Mouse (Mus musculus) gastrocnemius, postnatal 36 days (tissue): ENCODE data around the gene Lef1. TPM values are rescaled to one million over a fixed set of nuclear protein-coding genes. Genes with fewer than 3 reads are reported as not detected.

Experiments
- DNase-seq, 2 experiments: peaks; one replicate each; pipeline ENCODE4 v3.0.0; 2022
- intact Hi-C: fragments of 180-260 bp; cut with DNase I; formaldehyde crosslinking; loops from one replicate; pipeline ENCODE4 v1.15.1; 2025
- long read RNA-seq, 2 experiments: library from polyadenylated mRNA; stranded (forward); transcript quantifications; one replicate each; pipeline ENCODE4 v2.0.0; 2021
- total RNA-seq, 2 experiments: library from RNA; stranded (reverse); gene quantifications; 2 replicates each; pipeline ENCODE4 v1.2.3; 2021

Gene Lef1
- 1 to 10 TPM in 1 of 2 experiments, under 1 TPM in 1; 0.32 to 1.1 TPM for total RNA-seq
- long read RNA-seq, experiment 1 = 0 reads
- long read RNA-seq, experiment 2 = 0 reads

DNA sequence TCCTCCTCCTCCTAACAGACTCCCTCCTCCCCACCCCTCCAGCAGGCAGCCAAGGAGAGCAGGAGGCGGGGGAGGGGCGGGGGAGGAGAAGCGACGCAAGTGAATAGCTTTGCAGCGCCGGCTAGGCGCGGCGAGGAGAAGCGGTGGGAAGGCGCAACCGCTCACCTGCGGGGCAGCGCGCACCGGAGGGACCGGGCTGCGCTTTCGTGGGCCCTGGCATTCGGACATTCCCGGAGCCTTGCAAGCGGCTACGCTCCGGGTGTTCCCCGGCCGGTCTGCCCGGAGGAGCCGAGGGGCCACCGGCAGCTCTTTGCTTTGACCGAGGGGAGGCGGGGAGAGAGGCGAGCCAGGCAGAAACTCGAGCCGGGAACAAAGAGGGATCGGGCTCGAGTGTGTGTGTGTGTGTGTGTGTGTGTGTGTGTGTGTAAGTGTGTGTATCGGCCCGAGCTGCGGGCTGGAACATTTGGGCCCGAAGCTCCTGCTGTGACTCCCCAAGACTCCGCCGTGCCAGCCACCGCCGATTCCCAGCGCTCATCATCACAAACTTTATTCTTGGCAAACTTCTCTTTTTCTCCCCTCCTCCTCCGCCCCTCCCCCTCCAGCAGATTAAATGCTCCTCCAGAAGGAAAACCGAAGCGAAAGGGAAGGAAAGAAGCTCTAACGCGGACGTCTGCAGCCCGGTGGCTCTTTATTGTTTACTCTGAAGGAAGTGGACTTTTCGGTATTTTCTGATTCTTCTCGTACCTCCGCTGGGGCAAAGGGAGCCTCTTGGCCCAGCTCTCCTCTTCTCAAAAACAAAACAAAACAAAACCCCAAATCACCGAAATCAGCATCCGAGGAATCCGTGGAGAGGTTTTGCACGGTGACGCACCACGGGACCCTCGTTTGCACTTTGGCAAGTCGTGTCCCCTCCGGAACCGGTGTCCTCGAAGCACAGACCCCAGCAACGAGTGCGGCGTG is at the start of gene Lef1:
Gene Lef1 (plus strand): TSS at position 281 of the 960 bp plus-strand sequence.
- no peak for DNase-seq

DNA sequence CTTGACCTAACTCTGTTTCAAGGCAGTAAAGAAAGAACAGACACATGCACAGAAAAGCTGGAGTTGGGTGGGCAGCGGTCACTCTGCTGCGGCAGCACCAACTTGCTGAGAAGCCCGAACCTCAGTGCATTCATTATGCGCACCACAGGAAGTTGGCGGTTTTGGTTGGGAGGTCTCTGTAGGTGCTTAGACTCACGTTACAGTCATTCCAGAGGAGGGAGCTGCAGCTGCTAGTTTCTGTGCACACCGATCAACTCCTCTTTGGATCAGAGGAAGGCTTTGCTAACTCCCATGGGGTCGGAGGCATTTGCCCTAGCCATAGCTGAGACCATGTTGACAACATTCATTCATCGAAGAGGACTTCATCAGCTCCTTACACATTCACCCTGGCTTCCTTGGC is 45.3 kb upstream of the Lef1 start:
- no peak for DNase-seq
- intact Hi-C loops = no loop called here

More for the DNA sequence above, at the start of gene Lef1:
- intact Hi-C loops = no loop called here

DNA sequence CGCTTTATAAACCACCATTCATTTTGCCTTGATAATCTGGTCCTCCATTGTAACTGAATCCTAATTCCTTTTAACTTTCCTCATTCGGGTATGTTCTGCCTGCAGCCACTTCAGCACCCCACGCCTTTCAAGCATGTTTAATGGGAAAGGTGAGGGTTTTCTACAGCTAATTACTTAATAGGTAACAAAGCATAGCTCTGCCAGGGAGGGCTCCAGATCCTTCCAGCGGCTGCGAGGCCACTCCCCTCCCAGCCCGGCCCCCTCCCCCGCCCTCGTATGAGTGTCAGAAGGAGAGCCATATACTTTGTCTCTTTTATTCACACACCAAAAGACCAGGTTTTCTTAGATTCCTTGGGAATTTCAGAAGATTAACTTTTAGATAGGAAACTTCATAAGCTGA is 44.1 kb upstream of the Lef1 start:
- intact Hi-C loops = no loop called here
- DNase-seq = no peak

DNA sequence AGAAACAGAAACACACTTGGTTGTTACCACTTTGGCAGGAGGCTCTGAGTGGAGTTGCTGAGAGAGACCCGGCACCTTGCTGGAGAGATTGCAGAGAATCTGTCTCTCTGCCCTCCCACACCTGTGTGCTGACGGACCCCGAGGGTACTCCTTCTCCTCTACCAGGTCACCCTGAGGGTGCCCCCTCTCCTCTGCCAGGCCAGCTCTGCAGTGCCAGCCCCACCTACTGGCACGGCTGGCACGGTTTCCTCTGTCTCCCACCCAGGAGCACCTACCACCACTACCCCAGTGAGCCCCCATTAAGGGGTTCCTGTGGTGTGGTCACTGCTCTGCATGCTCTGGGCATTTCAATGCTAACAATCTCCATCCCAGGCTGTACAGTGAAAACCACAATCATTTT is 42.3 kb upstream of the Lef1 start:
- no peak for DNase-seq
- intact Hi-C loops = no loop called here

DNA sequence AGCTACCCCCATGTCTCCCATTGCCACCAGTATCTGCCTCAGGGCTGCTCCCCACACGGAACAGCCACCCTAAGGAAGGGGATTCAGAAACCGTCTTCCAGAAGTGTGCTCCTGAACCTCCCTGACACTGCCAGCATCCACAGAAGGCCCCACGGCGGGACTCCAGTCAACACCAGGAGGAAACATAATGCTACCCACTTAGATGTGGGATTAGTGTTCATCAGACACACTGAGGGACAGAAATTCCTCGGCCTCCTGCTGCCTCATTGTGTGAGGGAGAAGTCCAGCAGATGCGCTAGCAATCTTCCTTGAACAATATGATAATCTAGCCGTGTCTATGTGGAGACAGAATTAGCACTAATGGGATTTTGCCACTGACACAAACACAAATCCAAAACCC is 40.1 kb upstream of the Lef1 start:
- DNase-seq = no peak
- intact Hi-C loops = no loop called here

DNA sequence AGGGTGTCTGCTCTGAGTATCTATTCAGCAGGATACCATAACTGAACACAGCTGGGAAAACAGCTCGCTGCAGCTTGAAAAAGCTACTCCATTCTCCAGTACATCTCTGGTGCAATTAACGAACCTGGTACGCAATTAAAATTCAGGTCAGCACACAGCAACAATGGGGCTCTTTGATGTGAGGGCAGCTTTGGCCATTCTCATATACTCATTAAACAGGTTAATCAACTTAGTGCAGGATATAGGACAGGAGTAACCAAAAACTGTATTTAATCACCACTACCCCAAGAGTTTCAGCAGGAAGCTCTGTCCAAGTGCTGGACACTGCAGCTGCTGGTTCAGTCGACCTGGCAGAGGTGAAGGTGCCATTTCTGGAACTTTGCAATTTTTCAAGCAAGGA is 37.6 kb upstream of the Lef1 start:
- intact Hi-C loops = no loop called here
- no peak for DNase-seq

DNA sequence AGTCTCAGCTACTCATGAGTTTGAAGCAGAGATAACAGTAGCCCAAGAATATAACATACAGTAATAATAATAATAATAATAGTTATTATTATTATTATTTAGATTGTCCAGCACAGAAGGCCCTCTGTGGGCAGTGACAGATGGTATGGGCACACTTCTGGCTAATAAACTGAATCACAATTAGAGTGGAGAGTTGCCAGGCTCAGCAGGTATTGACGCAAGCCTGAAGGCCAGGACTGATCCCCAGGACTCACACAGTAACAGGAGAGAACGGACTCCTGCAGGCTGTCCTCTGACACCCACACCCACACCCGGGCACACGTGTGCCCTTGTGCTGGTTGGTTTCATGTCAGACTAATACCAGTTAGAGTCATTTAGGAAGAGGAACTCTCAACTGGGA is 36.3 kb upstream of the Lef1 start:
- DNase-seq = no peak
- intact Hi-C loops = no loop called here

DNA sequence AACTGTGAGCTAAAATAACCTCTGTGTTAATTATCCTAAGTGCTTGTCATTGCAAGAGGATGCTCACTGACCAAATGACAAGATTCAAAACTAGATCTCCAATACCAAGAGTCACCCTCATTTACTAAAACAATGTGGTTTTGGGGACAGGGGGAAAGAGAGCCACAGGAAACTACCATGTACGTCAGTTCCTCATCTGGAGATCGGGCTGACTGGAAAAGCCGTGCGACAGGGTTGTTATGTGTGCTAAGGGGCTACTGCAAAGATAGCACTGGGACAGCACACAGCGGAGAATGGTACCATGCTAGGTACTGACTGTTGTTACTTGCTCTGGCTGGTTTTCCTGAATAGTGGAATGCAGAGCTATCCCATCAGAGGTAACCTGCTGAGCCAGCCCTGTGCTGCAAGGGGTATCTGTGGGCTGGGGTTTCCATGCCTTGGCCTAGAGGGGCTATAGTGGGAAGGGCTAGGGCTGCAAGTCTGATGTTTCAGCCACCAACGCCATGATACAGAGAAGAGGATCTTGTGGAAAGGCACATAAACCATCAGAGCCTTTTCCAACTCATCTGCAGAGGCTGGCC is 32.1 kb upstream of the Lef1 start:
- no peak for DNase-seq
- intact Hi-C loops = no loop called here

DNA sequence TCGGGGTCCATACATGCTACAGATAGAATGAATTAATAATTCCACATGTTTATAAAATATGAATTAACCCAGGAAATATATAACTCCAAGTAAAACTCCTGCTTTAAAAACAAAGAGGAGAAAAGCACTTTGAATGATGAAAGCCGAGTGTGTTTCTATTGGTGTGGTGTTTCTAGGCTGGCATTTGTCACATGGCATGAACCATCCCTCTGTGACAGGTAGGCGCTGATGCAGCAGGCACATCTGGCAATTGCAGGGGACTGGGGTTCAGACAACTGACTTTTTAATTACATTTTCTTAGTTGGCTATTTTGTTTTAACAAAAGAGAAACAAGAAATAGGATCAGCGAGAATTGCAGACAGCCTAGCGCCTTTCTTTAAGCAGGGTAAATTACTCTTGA is 31.6 kb upstream of the Lef1 start:
- intact Hi-C loops = no loop called here
- DNase-seq = no peak

DNA sequence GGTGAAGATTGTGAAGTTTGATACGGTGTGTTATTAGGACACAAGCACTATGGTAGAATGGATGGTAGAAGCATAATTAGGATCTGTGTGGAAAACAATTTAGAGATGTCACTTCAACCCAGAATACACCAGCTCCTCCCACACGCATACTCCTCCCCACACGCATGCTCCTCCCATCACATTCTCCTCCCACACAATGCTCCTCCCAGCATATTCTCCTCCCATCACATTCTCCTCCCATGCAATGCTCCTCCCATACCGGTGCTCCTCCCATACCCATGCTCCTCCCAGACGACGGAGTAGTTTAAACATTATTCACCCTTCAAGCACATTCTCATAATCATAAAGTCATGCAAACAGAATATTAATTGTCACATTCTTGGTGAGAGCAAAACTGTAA is 26.5 kb upstream of the Lef1 start:
- intact Hi-C loops = no loop called here
- DNase-seq = no peak

DNA sequence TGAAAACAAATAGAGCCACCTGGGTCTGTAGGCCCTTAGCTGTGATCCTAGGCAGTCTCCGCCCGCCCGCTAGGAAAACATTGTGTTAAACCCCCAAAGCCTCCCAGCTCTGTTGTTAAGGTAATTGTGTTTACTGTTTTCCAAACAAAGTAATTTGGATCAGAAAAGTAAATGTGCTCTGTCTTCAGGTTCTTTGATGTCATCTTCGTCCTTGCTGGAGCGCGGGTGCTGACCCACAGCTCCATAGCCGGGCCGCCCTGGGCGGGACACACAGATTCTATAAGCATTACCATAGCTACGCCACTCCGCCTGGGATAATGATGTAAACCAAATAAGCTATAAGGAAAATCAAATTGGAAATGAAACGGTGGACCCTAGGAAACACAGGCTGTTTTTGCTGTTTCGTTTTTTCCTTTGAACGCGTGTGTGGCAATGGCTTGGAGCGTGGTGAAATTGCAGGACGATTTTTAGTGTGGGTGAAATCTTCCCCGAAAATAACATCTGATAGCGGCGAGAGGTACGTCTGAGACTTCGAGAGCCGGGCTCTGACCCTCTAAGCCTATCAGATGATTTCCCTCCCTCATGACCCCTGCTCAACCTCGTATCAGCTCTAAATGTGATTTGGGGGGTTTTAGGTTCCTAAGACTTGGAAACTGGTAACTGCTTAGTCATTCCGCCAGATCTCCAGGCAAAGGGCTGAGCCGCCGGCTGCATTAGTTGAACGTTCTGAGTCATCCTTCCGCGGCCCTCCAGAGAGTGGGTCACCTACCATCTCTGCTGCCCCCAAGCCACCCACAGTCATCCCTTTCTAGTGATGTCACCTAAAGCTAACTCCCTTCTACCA is 25.3 kb upstream of the Lef1 start:
- no peak for DNase-seq
- intact Hi-C loops = no loop called here

DNA sequence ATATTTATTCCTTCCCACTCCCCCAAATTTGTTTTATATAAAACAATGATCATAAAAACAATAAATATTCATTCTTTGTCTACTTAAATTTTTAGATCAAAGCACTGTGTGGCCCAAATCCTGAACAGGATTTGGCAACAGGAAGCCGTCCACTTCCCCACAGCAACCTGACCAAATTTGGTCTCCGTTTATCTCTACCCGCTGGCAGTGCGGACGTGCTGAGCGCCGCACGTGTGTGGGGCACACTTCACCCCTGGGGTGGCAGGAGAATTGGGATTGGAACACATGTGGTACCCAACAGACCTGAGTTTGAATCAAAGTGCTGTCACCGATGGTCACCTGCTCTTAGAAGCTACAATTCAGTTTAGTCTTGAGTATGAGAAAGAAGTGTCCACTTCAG is 24.3 kb upstream of the Lef1 start:
- intact Hi-C loops = no loop called here
- DNase-seq = no peak

DNA sequence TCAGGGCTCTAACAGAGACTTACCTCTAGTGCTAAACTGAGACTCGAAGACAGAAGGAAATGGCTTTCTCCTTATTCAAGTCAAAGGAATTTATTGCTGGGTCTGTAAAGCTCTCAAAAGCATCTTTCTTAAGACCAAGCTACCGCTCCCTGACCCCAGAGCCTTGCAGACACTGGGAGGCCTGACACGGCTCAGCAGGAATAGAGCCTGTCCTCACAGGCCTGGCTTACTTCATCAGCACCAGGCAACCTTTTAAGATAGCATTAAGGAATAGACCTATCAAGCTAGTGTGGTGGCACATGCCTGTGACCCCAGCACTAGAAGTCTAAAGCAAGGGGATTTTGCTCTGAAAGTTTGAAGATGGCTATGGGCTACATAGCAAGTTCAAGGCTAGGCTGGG is 20.6 kb upstream of the Lef1 start:
- no peak for DNase-seq
- intact Hi-C loops = no loop called here

DNA sequence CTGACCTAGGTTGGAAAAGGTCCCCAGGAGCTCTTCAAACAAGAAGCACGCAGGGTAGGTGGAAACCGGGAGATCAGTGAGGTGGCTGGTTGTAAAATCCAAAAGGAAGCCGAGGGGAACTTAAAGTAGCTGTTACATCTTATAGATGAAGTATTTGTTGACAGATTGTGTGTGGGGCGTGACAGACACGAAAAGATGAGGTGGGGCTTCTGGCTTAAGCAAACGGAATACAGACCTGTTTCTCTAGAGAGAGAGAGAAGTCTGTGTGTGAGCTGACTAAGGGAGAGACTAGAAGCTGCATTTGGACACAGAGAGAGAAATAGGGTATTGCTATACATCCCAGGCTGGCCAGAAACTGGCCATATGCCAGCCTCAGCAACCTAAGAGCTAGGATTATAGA is 18.2 kb upstream of the Lef1 start:
- intact Hi-C loops = no loop called here
- no peak for DNase-seq

DNA sequence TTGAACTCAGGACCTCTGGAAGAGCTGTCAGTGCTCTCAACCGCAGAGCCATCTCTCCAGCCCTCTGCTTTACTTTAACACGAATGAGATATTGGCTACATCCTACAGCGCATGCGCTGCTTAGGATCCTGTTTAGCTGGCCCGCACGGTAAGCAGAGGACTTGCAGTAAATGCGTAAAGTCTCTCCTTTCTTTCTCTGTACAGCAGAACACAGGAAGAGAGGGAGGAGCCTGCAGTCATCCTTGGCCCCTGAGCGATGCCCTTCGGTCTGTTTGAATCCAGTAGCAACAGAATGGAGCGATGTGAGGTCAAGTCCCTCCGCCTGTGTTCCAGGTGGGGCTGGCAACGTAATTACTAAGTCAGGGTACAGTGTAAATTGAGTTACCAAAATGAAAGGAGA is 16.5 kb upstream of the Lef1 start:
- DNase-seq = no peak
- intact Hi-C loops = no loop called here

DNA sequence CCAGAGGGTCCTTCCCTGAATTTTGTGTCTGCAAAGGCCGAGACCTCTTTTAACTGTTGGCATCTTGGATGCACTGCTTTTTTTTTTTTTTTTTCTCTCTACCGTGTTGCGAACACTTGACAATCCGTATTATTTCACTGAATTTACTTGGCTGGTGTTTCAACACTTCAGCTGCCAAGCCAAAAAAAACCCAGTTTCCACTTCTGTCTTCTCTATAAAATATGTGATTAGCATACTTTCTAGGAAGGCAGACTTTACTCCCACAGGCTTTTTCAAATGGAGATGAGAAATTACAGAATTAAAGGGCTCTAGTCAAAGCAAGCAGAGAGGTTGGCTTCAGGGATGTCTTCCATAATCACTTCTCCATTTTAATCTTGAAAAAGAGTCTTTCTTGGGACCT is 14.2 kb upstream of the Lef1 start:
- DNase-seq = no peak
- intact Hi-C loops = no loop called here

DNA sequence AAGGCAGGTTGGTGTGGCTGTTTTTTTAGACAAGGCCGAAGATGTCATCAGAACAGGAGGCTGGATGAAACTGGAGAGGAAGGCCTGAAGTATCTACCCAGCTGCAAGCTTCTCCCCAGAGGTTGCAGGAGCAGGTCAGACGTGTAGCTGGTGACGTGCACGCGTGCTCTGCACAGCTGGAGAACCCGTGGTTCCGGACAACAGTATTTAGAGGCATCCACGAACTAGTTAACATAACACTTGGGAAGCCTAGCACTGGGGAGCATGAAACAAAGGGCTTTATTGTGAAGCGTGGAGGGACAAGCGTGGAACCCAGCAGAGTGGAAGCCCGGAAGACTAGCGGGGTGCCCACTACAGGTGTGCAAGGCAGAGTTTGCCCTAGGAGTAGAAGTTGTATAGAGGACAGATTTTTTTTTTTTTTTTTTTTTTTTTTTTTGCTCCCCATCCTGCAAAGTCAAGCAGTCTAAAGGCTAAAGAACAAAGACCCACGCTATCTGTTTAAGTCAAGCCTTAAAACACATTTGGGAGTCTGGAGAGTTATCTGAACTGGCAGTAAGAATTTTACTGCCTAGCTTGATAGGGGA is 8.0 kb upstream of the Lef1 start:
- intact Hi-C loops = no loop called here
- no peak for DNase-seq

DNA sequence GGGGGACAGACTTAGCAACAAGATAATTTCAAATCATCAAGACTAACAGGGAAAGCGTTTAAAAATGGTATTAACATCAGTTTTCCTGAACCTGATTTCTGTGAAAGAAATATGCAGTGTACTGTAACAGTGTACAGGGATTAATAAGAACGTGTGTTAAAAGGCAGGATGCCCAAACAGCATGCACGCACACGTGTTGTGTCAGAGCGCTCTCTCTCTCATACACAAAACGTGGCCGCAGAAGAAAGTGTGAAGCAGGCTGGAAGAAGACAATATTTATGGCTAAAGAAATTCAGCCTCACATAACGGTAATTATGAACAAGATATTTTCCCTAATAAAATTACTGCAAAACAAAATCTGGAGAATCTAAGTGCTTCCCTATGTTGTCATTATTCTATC is 4.9 kb upstream of the Lef1 start:
- DNase-seq = no peak
- intact Hi-C loops = no loop called here

DNA sequence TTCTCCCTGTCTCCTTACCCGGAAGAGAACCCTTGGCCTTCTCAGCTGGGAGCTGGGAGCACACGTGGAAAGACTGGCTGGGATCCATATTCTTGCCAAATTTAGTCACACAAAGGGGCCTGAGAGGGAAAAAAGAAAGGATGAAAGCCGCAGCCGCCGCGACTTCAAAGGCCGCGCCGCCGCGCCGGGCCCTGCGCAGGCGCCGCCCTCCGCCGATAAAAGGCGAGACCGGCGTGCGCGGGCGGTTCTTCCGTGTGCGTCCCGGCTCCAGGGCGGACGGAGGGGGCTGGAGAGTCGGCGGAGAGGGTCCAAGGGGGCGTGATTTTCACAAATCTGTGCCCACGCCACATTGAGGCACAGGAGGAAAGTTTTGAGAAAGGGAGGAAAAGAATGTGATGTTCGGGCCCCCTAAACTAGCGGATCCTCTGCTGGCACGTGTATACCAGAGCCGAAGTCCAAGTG is 4.3 kb upstream of the Lef1 start:
- DNase-seq = no peak
- intact Hi-C loops = no loop called here

DNA sequence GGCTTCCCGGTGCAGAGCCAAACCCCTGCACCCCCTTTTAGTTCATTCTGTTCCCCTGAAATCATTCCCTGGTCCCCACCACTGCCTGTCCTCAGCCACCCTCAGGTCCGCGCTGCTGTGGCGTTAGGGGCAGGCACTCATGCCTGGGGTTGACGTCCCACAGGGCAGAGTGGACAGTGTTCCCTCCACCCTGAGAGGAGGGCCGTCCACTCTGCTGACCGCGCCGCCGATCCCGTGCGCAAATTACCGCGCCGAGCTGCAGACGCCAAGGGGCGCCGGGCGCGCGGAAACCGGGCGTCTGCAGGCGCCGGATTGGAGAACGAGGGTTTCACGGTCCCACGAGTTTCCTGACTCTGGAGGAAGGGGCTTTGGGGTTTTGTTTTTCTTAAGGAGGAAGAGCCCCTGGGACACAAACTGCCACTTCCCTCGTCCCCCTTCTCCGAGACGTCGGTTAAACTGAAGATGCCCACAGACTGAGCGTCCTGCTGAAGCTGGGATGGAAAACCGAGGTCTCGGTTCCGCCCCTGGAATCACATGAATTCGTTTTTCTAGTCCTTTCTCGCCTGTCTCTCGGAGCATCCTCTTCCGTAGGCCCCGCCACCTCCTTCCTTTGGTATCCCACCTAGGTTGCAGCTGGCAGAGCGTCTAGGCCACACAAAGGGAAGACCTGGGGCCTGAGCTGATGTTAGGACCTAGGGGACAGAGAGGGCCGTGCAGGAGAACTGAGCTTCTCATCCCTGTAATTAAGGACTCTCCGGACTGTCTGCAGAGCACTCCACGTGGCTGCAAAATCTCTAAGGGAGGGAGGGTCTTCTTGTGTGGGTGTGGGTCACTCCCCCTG is 3.6 kb upstream of the Lef1 start:
- intact Hi-C loops = no loop called here
- DNase-seq = no peak
